ENCODE assay signal across 13 mouse cellular contexts in the genomic region with DNA sequence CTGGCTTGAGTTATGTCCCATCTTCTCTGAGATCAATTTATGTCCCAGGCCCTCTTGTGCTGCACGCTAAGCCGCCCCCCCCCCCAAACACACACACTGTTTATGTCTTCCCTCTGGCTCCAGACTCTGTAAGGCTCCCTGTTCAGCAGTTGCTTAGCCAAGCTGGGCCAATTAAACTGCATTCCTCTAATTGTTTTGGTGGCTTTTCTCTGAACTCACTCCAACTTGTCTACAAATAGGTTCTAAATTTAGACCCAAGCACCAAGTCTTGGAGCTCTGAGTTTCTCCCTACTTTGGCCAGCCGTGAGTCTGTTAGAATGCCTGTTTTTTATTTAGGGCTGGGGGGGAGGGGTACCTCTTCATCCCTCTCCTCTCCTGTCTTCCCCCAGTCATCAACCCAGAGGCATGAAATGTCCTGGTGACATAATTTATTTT.
DNase-seq lines count a peak whose midpoint lies in the region; ATAC-seq and TF ChIP-seq lines count a peak whose summit lies in the region.
"Had no signal": no experiment of that assay in that cellular context is flagged by ENCODE, and none has a peak within 500 bp of the region (broad histone marks: within the 10 kb centered on the region; RNA-seq: fewer than 3 reads in every experiment).

No protein-coding gene starts in this region.

- no peaks in the 10 kb centered on the region for H3K36me3 ChIP-seq in midbrain, postnatal 0 days (ENCODE audit: insufficient read depth, low read length)
- no peaks in the 10 kb centered on the region for H3K36me3 ChIP-seq in midbrain, embryonic 16.5 days (ENCODE audit: control insufficient read depth, insufficient read depth, low read length)
- H3K36me3 ChIP-seq in forebrain, embryonic 11.5 days (ENCODE audit: control insufficient read depth, insufficient read depth, low read length): no peaks in the 10 kb centered on the region
- no peaks in the 10 kb centered on the region for H3K36me3 ChIP-seq in kidney, postnatal 0 days (ENCODE audit: insufficient read depth, low read length)

- no peak for TF ChIP-seq CTCF in midbrain, postnatal 0 days (IDR thresholded peaks at IDR 0.05)
- TF ChIP-seq CTCF in kidney, postnatal 0 days (IDR thresholded peaks at IDR 0.05; ENCODE audit: low read depth): no peak

- ATAC-seq in midbrain, postnatal 0 days (ENCODE audit: low FRiP score): no peak
- ATAC-seq in midbrain, embryonic 16.5 days: no peak
- ATAC-seq in forebrain, embryonic 11.5 days (replicated peaks; ENCODE audit: low FRiP score): 0 out of 2 replicates have a peak, but pooled peaks have one; percentile 21
- ATAC-seq in kidney, postnatal 0 days (replicated peaks; ENCODE audit: low FRiP score, low read depth): peak; percentile 78; the same call in 1 of the 2 replicates
- ATAC-seq: inflammation-experienced regulatory T-cells, adult 6 months; Patski had no signal

- DNase-seq in midbrain, postnatal 0 days (ENCODE audit: low spot score): peak; percentile 55
- DNase-seq in forebrain, embryonic 11.5 days (ENCODE audit: low spot score): peak; percentile 59
- peak; percentile 95 for DNase-seq in kidney, postnatal 0 days (ENCODE audit: low spot score)
- peak; percentile 12 for DNase-seq in retina, embryonic 14.5 days (ENCODE audit: low spot score)
- no peak for DNase-seq in urinary bladder, adult 2 months (ENCODE audit: low spot score)
- DNase-seq in cerebellum, adult 11-12 months: no peak
- DNase-seq in cerebellum, postnatal 4 days (ENCODE audit: low spot score in 2 of 2): no peak
- DNase-seq: cerebellum, postnatal 36 days; thymus, postnatal 25 days had no signal

- H3K4me1 ChIP-seq in midbrain, postnatal 0 days (ENCODE audit: insufficient read depth, low read length): peaks cover 5% of the 10 kb centered on the region
- H3K4me1 ChIP-seq in midbrain, embryonic 16.5 days (ENCODE audit: control insufficient read depth, insufficient read depth, low read length): peaks cover 14% of the 10 kb centered on the region
- peaks cover 7% of the 10 kb centered on the region; the same call in 1 of the 2 replicates for H3K4me1 ChIP-seq in forebrain, embryonic 11.5 days (replicated peaks; ENCODE audit: control insufficient read depth, insufficient read depth, low read length)
- H3K4me1 ChIP-seq in kidney, postnatal 0 days (replicated peaks; ENCODE audit: insufficient read depth, low read length): peaks cover 6% of the 10 kb centered on the region; the same call in 1 of the 2 replicates

- H3K4me2 ChIP-seq in midbrain, postnatal 0 days (ENCODE audit: low read depth, low read length, poor library complexity, severe bottlenecking): no peak overlapping the region
- no peak overlapping the region for H3K4me2 ChIP-seq in midbrain, embryonic 16.5 days (ENCODE audit: low read length)
- H3K4me2 ChIP-seq in forebrain, embryonic 11.5 days (ENCODE audit: low read depth, low read length, severe bottlenecking): no peak overlapping the region
- no peak overlapping the region for H3K4me2 ChIP-seq in kidney, postnatal 0 days (ENCODE audit: low read length)

- no peak overlapping the region for H3K27ac ChIP-seq in midbrain, postnatal 0 days (ENCODE audit: low read depth, low read length)
- H3K27ac ChIP-seq in midbrain, embryonic 16.5 days (ENCODE audit: low read length): no peak overlapping the region
- H3K27ac ChIP-seq in forebrain, embryonic 11.5 days (ENCODE audit: low read depth, low read length): no peak overlapping the region
- H3K27ac ChIP-seq in kidney, postnatal 0 days: peak overlapping the region; percentile 60

- no peak overlapping the region for H3K9ac ChIP-seq in midbrain, postnatal 0 days (replicated peaks; ENCODE audit: low read length, poor library complexity, severe bottlenecking)
- no peak overlapping the region for H3K9ac ChIP-seq in midbrain, embryonic 16.5 days (ENCODE audit: low read depth, low read length)
- no peak overlapping the region for H3K9ac ChIP-seq in forebrain, embryonic 11.5 days (ENCODE audit: low read length)
- H3K9ac ChIP-seq in kidney, postnatal 0 days (ENCODE audit: low read depth, low read length): no peak overlapping the region

- H3K9me3 ChIP-seq in midbrain, postnatal 0 days (ENCODE audit: low read length): no peaks in the 10 kb centered on the region
- H3K9me3 ChIP-seq in midbrain, embryonic 16.5 days (replicated peaks; ENCODE audit: control insufficient read depth, low read length, poor library complexity, severe bottlenecking): no peaks in the 10 kb centered on the region
- H3K9me3 ChIP-seq in forebrain, embryonic 11.5 days (ENCODE audit: control insufficient read depth, low read length): no peaks in the 10 kb centered on the region
- no peaks in the 10 kb centered on the region for H3K9me3 ChIP-seq in kidney, postnatal 0 days (replicated peaks; ENCODE audit: low read length)

- WGBS in midbrain, postnatal 0 days: 39% methylated on average over 3 of the region's 3 CpGs
- 46% methylated on average over 3 of the region's 3 CpGs for WGBS in midbrain, embryonic 16.5 days
- WGBS in forebrain, embryonic 11.5 days: 27% methylated on average over 3 of the region's 3 CpGs
- 2% methylated on average over 3 of the region's 3 CpGs for WGBS in kidney, postnatal 0 days

- no peak overlapping the region for H3K4me3 ChIP-seq in midbrain, postnatal 0 days (ENCODE audit: low read depth, low read length)
- no peak overlapping the region for H3K4me3 ChIP-seq in midbrain, embryonic 16.5 days (ENCODE audit: low read depth, low read length)
- H3K4me3 ChIP-seq in forebrain, embryonic 11.5 days (ENCODE audit: low read depth, low read length): no peak overlapping the region
- no peak overlapping the region for H3K4me3 ChIP-seq in kidney, postnatal 0 days (replicated peaks; ENCODE audit: low read depth, low read length)
- H3K4me3 ChIP-seq: myocyte had no signal

- no peaks in the 10 kb centered on the region for H3K27me3 ChIP-seq in midbrain, postnatal 0 days (ENCODE audit: insufficient read depth, low read length)
- no peaks in the 10 kb centered on the region; the same call in 1 of the 2 replicates for H3K27me3 ChIP-seq in midbrain, embryonic 16.5 days (ENCODE audit: control insufficient read depth, insufficient read depth, low read depth, low read length)
- H3K27me3 ChIP-seq in forebrain, embryonic 11.5 days (ENCODE audit: control insufficient read depth, insufficient read depth, low read length): no peaks in the 10 kb centered on the region
- no peaks in the 10 kb centered on the region for H3K27me3 ChIP-seq in kidney, postnatal 0 days (ENCODE audit: insufficient read depth, low read length)
- H3K27me3 ChIP-seq: Patski had no signal

Comparison
In these comparisons a context has a peak if more than half of its experiments do, and no peak if none do; other contexts are left out.
1. ATAC-seq: peak in forebrain, embryonic 11.5 days (single experiment) and kidney, postnatal 0 days (single experiment); none in midbrain, postnatal 0 days (single experiment) and midbrain, embryonic 16.5 days (single experiment).
2. DNase-seq: peak in midbrain, postnatal 0 days (single experiment), forebrain, embryonic 11.5 days (single experiment), kidney, postnatal 0 days (single experiment) and retina, embryonic 14.5 days (single experiment); none in urinary bladder, adult 2 months (single experiment), cerebellum, adult 11-12 months (single experiment) and cerebellum, postnatal 4 days (0 of 2).